Mouse (Mus musculus): ENCODE measurements around the gene Ankrd44. TPM values are rescaled to one million over a fixed set of nuclear protein-coding genes. Genes with fewer than 3 reads are reported as not detected.

Ankrd44 gene
- total and polyA plus RNA-seq, 3 experiments: 12.7 to 23.0 (median 19.8) TPM

DNA sequence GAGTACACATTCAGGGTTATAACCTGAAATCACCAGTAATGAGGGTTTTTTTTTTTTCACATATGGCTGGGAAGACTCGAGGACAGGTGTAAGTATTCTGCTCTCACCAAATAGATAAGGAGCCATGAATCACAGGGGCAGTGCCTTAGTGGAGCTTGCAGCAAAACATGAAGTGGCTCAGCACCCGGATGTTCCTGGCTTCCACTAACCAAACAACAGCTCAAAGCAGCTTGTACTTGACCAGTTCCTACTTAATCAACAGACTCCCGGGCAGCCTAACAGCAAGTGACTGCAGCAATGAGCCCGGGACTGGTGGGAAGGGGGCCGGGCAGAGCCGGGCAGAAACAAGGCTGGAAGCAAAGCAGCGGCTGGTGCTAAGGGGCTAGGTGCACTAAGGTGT, 20.6 kb downstream of the Ankrd44 start:
- in situ Hi-C loops (cut with MboI; ENCODE audit: low pct_ligation_motif_present, low pct_unique_long_range_greater_than_20kb, low sequenced_read_pairs): no loop called here
- H3K9ac ChIP-seq (ENCODE audit: insufficient read depth, low read depth): no peak overlapping the region
- no peak overlapping the region for H3K4me3 ChIP-seq (replicated peaks in 1 of 3; ENCODE audit: low read depth in 2 of 3, low read length in 2 of 3, poor library complexity in 1 of 3)
- H3K4me1 ChIP-seq (ENCODE audit: control insufficient read depth in 1 of 2, insufficient read depth in 2 of 2): peaks cover 19 to 69% of the 10 kb centered on the region in 2 experiments
- no peaks in the 10 kb centered on the region for H3K27me3 ChIP-seq (replicated peaks)
- peaks cover 13% of the 10 kb centered on the region for H3K9me3 ChIP-seq (replicated peaks; ENCODE audit: low read length)
- H3K4me2 ChIP-seq (ENCODE audit: insufficient read depth, low read depth, poor library complexity, severe bottlenecking): no peak overlapping the region
- dilution Hi-C loops (cut with MboI; ENCODE audit: extremely low pct_ligation_motif_present, extremely low pct_unique_long_range_greater_than_20kb, low sequenced_read_pairs): no loop called here
- no peak for DNase-seq (ENCODE audit: extremely low read depth)
- H3K36me3 ChIP-seq (replicated peaks in 1 of 2; ENCODE audit: control insufficient read depth in 1 of 2, insufficient read depth in 1 of 2, low read length in 1 of 2): peaks cover 0 to 18% of the 10 kb centered on the region in 2 experiments
- H3K27ac ChIP-seq (ENCODE audit: insufficient read depth, low read depth): no peak overlapping the region
- H3K79me2 ChIP-seq (replicated peaks; ENCODE audit: control insufficient read depth, extremely low read depth, insufficient read depth, poor library complexity, severe bottlenecking): peaks cover 21% of the 10 kb centered on the region
- TF ChIP-seq CHD2 (IDR thresholded peaks at IDR 0.05; ENCODE audit: low read length) (no peak), MYC (IDR thresholded peaks at IDR 0.05; ENCODE audit: low read depth, low read length) (no peak), CHD1 (IDR thresholded peaks at IDR 0.05; ENCODE audit: low read depth, low read length) (no peak), NRF1 (IDR thresholded peaks at IDR 0.05; ENCODE audit: low read depth, low read length) (no peak), ELF1 (IDR thresholded peaks at IDR 0.05; ENCODE audit: low read depth, low read length) (no peak), PAX5 (IDR thresholded peaks at IDR 0.05; ENCODE audit: low read length) (no peak), POLR2AphosphoS2 (IDR thresholded peaks at IDR 0.05; ENCODE audit: low read depth, low read length) (no peak), TBP (conservative IDR thresholded peaks at IDR 0.05; ENCODE audit: low read depth, low read length) (no peak), SIN3A (IDR thresholded peaks at IDR 0.05; ENCODE audit: low read length) (no peak), GABPA (IDR thresholded peaks at IDR 0.05; ENCODE audit: insufficient replicate concordance, low read depth, low read length) (no peak), JUND (conservative IDR thresholded peaks at IDR 0.05; ENCODE audit: low read depth, low read length) (no peak), RCOR1 (conservative IDR thresholded peaks at IDR 0.05; ENCODE audit: low read depth, low read length) (no peak), MEF2A (IDR thresholded peaks at IDR 0.05; ENCODE audit: borderline replicate concordance, low read depth, low read length) (no peak), E2F4 (IDR thresholded peaks at IDR 0.05; ENCODE audit: insufficient replicate concordance, low read depth, low read length) (no peak), TCF12 (IDR thresholded peaks at IDR 0.05; ENCODE audit: low read depth, low read length) (no peak), EP300 (IDR thresholded peaks at IDR 0.05; ENCODE audit: low read length) (no peak)

DNA sequence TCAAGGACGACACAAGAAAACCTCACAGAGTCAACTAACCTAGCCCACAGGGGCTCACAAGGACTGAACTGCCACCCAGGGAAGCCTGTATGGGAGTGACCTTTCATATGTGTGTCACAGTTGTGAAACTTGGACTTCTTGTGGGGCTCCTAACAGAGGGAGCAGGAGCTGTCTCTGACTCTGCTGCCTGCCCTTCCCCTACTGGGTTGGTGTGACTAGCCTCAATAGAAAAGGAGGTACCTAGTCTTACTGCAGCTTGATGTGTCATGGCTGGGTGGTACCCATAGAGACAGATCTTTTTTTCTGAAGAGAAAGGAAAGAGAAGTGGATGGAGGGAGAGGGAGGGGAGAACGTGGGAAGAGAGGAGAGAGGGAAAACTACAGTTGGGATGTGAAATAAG, 22.0 kb downstream of the Ankrd44 start:
- peaks cover 8% of the 10 kb centered on the region; the same call in 1 of the 2 replicates for H3K79me2 ChIP-seq (replicated peaks; ENCODE audit: control insufficient read depth, extremely low read depth, insufficient read depth, poor library complexity, severe bottlenecking)
- DNase-seq (ENCODE audit: extremely low read depth): no peak
- in situ Hi-C loops (cut with MboI; ENCODE audit: low pct_ligation_motif_present, low pct_unique_long_range_greater_than_20kb, low sequenced_read_pairs) (no loop called here), dilution Hi-C loops (cut with MboI; ENCODE audit: extremely low pct_ligation_motif_present, extremely low pct_unique_long_range_greater_than_20kb, low sequenced_read_pairs) (no loop called here)
- peaks cover 13% of the 10 kb centered on the region for H3K9me3 ChIP-seq (replicated peaks; ENCODE audit: low read length)
- H3K4me1 ChIP-seq (ENCODE audit: control insufficient read depth in 1 of 2, insufficient read depth in 2 of 2): peaks cover 15 to 67% of the 10 kb centered on the region in 2 experiments
- no peaks in the 10 kb centered on the region for H3K27me3 ChIP-seq (replicated peaks)
- no peak overlapping the region for H3K27ac ChIP-seq (ENCODE audit: insufficient read depth, low read depth)
- no peak overlapping the region for H3K4me2 ChIP-seq (ENCODE audit: insufficient read depth, low read depth, poor library complexity, severe bottlenecking)
- no peak for TF ChIP-seq MYC (IDR thresholded peaks at IDR 0.05; ENCODE audit: low read depth, low read length)
- TF ChIP-seq JUN (IDR thresholded peaks at IDR 0.05; ENCODE audit: insufficient read depth, low read depth, low read length): no peak
- TF ChIP-seq PAX5 (IDR thresholded peaks at IDR 0.05; ENCODE audit: low read length): no peak
- no peak for TF ChIP-seq E2F4 (IDR thresholded peaks at IDR 0.05; ENCODE audit: insufficient replicate concordance, low read depth, low read length)
- TF ChIP-seq ETS1 (conservative IDR thresholded peaks at IDR 0.05; ENCODE audit: low read depth, low read length): no peak
- no peak for TF ChIP-seq ZMIZ1 (IDR thresholded peaks at IDR 0.05; ENCODE audit: low read depth, low read length)
- TF ChIP-seq HCFC1 (IDR thresholded peaks at IDR 0.05; ENCODE audit: low read depth, low read length): no peak
- no peak for TF ChIP-seq USF1 (IDR thresholded peaks at IDR 0.05; ENCODE audit: low read depth, low read length)
- no peak for TF ChIP-seq NELFE (IDR thresholded peaks at IDR 0.05; ENCODE audit: low read depth, low read length)
- peaks cover 0 to 18% of the 10 kb centered on the region in 2 experiments for H3K36me3 ChIP-seq (replicated peaks in 1 of 2; ENCODE audit: control insufficient read depth in 1 of 2, insufficient read depth in 1 of 2, low read length in 1 of 2)
- H3K4me3 ChIP-seq (replicated peaks in 1 of 3; ENCODE audit: low read depth in 2 of 3, low read length in 2 of 3, poor library complexity in 1 of 3): no peak overlapping the region
- no peak overlapping the region for H3K9ac ChIP-seq (ENCODE audit: insufficient read depth, low read depth)

Measured in CH12.LX (cell line).